Mouse (Mus musculus) CH12.LX (cell line): ENCODE measurements at regions not wholly inside any gene's neighbourhood (a gene's known extent, or its start where the extent isn't known, plus 50 kb on each side); places are given as distances from the start of the nearest gene placed in this dataset.

ENCODE experiments used
- CTCF ChIP-seq, 2 experiments: IDR thresholded peaks in 1 of 2; conservative IDR thresholded peaks in 1 of 2; 2 replicates each; pipeline ENCODE4 v1.5.1; 2011 to 2012; ENCODE audit warnings: low read depth in 2 of 2, low read length in 2 of 2, improper control_type of control experiment in 1 of 2, inconsistent platforms in 1 of 2, mild to moderate bottlenecking in 1 of 2, moderate library complexity in 1 of 2
- EP300 ChIP-seq: IDR thresholded peaks from 2 replicates; pipeline ENCODE4 v1.6.1; 2011; ENCODE audit warnings: low read length, improper control_type of control experiment
- JUND ChIP-seq: conservative IDR thresholded peaks from 2 replicates; pipeline ENCODE4 v1.6.1; 2011; ENCODE audit warnings: low read depth, low read length, improper control_type of control experiment
- MAX ChIP-seq: IDR thresholded peaks from 2 replicates; pipeline ENCODE4 v1.6.1; 2011; ENCODE audit warnings: low read length, improper control_type of control experiment
- MAZ ChIP-seq: IDR thresholded peaks from 2 replicates; pipeline ENCODE4 v1.6.1; 2012; ENCODE audit warnings: low read depth, mild to moderate bottlenecking, inconsistent platforms, low read length, improper control_type of control experiment, moderate library complexity
- PAX5 ChIP-seq: IDR thresholded peaks from 2 replicates; pipeline ENCODE4 v1.6.1; 2012; ENCODE audit warnings: low read length, inconsistent platforms, mixed read lengths
- POLR2A ChIP-seq: IDR thresholded peaks from 2 replicates; pipeline ENCODE4 v1.6.1; 2011; ENCODE audit warnings: low read depth, mild to moderate bottlenecking, improper control_type of control experiment, low read length
- USF1 ChIP-seq: IDR thresholded peaks from 2 replicates; pipeline ENCODE4 v1.6.1; 2014; ENCODE audit warnings: low read depth, mild to moderate bottlenecking, inconsistent platforms, low read length, improper control_type of control experiment
- USF2 ChIP-seq: conservative IDR thresholded peaks from 2 replicates; pipeline ENCODE4 v1.6.1; 2011; ENCODE audit warnings: low read depth, low read length, improper control_type of control experiment
- ZC3H11A ChIP-seq: IDR thresholded peaks from 2 replicates; pipeline ENCODE4 v1.6.1; 2012; ENCODE audit warnings: low read depth, mild to moderate bottlenecking, inconsistent platforms, low read length, improper control_type of control experiment

GRCm38 (mm10) chr12:29141132-29141531 is 387.1 kb upstream of the Myt1l start:
- TF ChIP-seq POLR2A, result no peak
- no peak for TF ChIP-seq ZC3H11A
- TF ChIP-seq CTCF (conservative IDR thresholded peaks at IDR 0.05 in 1 of 2, IDR thresholded peaks at IDR 0.05 in 1 of 2; ENCODE audit: low read depth in 2 of 2, low read length in 2 of 2), result no peak
- no peak for TF ChIP-seq MAZ
- no peak for TF ChIP-seq PAX5
- no peak for TF ChIP-seq USF1
- TF ChIP-seq EP300, result no peak
- no peak for TF ChIP-seq USF2
- TF ChIP-seq JUND, result no peak
- no peak for TF ChIP-seq MAX
